Mouse (Mus musculus): ENCODE measurements at regions not wholly inside any gene's neighbourhood (a gene's known extent, or its start where the extent isn't known, plus 50 kb on each side); places are given as distances from the start of the nearest gene placed in this dataset.

DNA sequence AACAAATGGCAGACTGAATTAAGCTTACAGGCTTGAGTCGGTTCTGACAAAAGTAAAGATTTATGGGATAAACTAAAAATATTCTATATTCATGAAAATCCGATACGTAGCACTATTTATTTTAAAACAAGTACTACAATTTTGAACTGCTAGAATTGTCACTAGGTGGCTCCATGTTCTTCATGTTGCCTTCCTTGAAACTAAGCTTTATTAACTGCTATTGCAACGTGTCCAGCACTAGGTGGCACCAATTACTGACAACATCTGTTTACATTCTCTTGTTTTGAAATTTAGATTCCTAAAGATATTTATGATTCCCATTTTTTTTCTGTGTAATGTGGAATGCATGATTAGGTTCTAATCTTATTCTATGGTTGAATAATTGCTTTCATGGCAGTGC lies 60.1 kb downstream of the Fam47c start:
- DNase-seq (ENCODE audit: extremely low spot score in 1 of 2, low spot score in 1 of 2): peak in 1 of 2 experiments; percentile 56

All from frontal cortex, adult 2 months (tissue).